Mouse (Mus musculus) MEL (cell line): ENCODE data around the gene Gm42688.

Experiments used
- CHD2 ChIP-seq: IDR thresholded peaks from 2 replicates; pipeline ENCODE4 v1.6.1; 2011; ENCODE audit warnings: low read length, improper control_type of control experiment
- NRF1 ChIP-seq: IDR thresholded peaks from 2 replicates; pipeline ENCODE4 v1.6.1; 2014; ENCODE audit warnings: low read depth, mild to moderate bottlenecking, inconsistent platforms, low read length, improper control_type of control experiment, moderate library complexity; ENCODE audit not compliant: poor library complexity, insufficient read depth, severe bottlenecking

DNA sequence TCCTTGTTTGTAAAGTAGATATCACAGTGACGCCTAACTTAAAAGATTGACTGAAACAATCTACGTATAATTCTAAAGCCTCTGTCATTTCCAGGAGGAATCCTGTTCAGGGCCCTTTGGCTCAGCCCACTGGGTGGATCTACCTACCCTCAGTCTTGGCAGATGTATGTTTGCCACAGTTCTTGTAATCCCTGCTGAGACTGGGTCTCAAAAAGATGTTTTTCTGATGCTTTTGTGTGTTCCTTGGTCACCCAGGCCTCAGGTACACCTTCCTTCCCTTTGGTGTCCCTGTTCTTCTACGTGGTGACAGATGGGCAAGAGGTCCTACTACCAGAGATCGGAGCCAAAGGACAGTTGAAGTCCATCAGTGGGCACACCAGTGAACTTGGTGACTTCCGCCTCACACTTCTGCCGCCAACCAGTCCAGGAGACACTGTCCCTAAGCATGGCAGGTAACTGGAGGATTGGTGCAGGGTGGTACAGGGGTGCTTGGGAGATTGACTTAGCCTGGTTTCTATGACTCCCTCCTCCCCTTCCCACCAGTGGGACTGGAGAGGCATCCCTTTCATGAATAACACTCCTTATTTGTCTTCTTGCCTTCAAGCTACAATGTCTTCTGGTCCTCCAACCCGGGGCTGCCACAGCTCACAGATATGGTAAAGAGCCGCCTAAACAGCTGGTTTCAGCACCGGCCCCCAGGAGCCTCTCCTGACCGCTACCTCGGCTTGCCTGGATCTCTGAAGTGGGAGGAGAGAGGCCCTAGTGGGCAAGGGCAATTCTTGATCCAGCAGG lies 15.2 kb downstream of the Gm42688 start:
- TF ChIP-seq CHD2 (no peak), NRF1 (no peak)
